Mouse (Mus musculus): ENCODE measurements around the gene Myom1. TPM values are rescaled to one million over a fixed set of nuclear protein-coding genes. Genes with fewer than 3 reads are reported as not detected.

Myom1 gene
- total RNA-seq, 2 experiments from 2014 or later, result 917 to 927 TPM

DNA sequence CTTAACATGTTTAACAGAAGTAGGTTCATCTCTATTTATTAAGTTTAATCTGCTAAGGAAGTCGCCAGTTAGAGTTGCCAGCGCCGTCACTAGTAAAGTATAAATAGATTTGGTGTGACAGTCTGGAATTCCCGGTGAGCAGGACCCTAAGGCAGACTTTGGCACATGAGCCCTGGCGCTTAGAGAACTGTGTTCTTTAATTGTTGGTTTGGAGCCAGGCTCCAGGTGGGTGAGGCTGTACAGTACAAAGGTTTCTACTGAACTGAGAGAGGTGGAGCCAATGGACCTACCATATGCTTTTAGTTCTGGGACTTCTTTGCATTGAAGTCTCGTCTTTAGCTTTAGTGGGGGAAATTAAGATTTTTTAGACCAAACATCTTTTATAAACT is 94.8 kb downstream of the Myom1 start:
- DNase-seq (ENCODE audit: low spot score in 2 of 2), result no peak

DNA sequence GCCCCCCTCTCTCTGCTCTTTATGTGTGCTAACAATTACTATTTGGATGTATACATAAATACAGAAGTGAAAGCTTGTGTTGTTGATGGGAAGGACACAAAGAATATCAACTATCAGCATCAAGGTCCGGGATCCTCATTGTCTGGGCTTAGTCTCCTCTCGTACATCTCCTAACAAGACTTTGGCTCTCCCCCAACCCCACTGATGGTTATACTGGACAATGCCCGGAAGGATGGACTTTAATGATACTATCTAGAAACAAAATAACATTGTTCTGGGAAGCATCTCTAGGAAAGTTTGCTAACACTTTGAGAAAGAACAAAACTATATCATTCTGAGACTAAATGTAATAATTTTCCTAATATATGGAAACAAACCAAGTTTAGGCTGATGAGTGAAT is 96.2 kb downstream of the Myom1 start:
- no peak for DNase-seq (ENCODE audit: low spot score in 2 of 2)

DNA sequence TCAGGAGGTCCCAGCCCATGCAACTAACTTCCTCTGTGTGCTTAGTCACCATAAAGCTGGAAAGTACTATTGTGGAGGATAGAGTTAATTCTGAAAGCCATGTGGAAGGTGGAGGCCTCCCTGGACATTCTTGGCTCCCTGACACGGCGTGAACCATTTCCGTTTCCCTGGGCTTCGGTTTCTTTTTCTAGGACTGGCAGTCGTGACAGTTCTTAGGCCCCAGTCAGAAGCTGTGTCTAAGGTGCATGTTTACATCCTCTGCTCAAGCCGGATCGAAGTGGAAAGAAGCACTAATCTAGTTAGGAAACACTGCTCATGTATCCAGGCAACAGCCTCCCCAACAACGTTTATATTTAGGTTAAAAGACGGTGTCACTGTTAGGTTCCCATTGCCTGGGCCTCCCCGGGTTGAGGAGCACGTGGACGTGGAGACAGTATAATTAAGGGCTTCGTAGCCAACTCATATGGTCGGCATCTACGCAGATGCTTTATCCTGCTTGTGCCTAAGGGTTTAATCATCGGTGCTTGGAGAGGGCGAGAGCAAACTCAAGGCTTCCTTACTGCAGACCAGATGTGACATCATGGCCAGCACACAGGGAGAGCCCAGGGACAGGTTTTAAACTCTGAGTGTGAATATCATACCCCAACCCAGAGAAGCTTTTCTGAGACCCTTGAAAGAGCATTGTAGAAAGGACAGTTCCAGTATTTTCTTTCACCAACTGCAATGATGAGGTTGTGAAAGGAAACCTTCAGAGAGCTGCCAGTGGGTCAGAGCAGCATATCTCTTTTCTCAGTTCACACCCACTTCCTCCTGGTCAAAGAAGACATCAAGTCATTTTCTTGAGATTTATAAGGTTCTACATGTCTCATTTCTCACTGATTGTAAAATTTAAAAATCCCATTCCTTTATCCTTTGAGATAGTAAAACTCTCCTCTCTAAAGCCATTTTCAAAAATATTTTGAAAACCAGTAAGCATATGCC is 100.4 kb downstream of the Myom1 start:
- DNase-seq (ENCODE audit: low spot score in 2 of 2), result no peak

DNA sequence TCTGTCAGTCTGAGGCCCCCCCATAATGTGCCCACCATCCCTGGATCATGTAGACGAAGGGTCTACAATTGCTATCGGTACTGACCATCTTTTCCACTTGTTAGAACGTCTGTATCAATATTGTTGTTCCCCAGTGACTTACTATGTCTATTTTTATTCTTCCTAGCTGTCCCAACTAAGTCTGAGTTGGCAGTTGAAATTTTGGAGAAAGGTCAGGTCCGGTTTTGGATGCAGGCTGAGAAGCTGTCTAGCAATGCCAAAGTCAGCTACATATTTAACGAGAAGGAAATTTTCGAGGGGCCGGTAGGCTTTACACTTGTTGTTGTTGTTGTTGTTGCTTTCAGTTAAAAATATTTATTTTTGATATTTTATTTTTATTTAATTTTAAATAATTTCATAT is 102.9 kb downstream of the Myom1 start:
- no peak for DNase-seq (ENCODE audit: low spot score in 2 of 2)

DNA sequence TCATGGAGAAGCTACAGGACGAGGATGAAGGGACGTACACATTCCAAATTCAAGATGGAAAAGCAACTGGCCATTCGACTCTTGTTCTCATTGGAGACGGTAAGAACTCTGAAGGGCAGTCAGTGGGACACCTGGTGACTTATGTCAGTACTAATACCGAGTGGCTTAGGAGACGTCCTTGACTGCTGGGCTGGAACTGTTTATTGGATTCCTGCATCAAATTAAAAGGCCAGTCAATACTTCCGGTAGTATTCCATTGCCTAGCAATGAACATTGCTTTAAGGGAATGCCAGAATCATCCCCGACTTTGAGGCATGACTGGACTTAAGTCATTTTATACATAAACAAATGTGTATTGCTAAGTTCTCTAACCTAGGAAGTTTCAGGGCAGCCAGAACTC is 103.8 kb downstream of the Myom1 start:
- DNase-seq (ENCODE audit: low spot score in 2 of 2), result no peak

DNA sequence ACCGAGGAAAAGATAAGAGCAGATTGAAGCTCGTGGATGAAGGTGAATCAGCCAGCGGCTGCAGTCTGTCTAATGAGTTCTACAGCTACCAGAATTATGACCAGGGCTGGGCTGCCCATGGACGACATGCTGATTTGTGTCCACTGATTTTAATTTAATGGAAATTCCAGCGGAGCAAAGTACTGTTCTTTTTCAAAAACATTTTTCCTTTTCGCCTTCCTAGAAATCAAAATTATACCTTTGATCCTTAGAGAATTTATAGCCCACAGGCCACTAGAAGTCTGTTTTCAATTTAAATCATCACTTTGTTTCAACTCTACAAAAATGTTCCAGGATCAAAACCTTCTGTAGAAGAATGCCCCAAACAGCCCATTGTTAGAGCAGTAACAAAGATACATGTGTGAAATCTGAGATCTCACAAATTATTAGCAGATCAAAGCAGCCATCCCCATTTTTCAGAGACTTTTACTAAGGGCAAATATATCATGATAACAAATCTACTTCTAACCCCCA is 108.4 kb downstream of the Myom1 start:
- DNase-seq (ENCODE audit: low spot score in 2 of 2), result no peak

DNA sequence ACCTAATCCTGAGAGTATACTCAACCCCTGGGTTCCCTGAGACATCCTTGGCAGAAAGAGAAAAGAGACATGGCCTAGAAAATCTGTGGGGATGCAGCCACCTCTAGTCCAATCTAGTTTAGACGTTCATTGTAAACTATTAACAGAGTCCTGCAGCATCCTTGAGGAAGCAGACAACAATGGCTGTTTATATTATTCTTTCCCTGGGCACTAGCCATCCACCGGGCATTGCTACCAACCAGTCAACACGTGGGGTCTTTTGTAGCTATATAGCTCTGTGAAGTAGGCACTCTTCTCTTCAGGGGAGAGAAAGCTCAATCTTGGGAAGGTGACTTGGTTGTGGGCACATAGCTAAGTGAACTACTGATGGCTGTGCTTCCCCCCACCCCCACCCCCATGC is 110.3 kb downstream of the Myom1 start:
- no peak for DNase-seq (ENCODE audit: low spot score in 2 of 2)

DNA sequence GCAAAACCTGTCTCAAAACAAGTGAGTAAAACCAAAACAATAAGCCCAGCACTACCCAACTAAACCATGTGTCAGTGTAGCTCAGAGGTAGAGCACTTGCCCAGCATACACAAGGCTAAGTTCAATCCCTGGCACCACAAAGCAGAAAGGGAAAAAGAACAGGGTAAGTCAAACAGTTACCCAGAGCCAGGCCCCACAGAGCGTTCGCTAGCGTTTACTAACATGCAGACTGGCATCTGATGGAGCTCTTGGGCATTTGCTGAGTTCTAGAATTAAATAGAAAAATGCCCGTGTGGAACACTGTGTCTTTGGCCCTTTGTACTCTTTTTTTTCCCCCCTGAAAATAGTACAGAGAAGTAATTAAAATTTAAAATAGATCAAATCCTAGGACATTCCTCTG is 111.8 kb downstream of the Myom1 start:
- no peak for DNase-seq (ENCODE audit: low spot score in 2 of 2)

DNA sequence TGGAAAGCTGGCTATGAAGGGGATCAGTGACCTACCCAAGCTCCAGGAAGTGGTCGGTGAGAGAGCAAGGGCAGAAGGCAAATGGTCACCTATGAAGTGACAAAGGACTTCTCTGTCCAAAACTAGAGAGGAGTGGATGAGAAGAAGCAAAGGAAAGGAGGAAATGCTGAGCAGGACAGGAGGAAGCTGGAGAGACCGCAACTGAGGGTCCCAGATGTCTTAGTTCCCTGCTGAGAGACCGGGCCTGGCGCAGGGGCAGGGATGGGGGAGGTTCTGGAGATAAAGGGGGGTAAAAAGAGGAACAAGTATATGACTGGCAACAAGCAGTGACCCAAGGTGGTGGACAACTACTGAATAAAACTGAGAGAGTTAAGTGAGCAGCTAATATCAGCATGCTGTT is 115.5 kb downstream of the Myom1 start:
- DNase-seq (ENCODE audit: low spot score in 2 of 2), result no peak

DNA sequence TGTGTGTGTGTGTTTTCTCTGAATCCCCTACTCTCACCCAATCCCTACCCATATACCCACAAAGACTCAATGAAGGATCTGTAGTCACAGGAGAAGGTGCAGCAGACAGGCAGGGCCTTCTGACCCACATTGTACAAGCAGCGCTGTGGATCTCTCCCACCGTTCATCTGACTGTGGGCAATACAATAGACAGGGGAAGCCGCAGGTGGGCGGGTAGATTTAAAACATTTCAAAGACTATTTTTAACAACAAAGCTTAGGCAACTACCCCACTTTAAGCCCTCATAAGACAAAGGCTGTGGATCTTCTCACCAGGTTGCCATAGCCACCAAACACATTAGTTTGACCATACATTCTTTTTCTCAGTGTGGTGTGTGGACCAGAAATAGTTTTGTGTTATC is 116.2 kb downstream of the Myom1 start:
- DNase-seq (ENCODE audit: low spot score in 2 of 2), result no peak

DNA sequence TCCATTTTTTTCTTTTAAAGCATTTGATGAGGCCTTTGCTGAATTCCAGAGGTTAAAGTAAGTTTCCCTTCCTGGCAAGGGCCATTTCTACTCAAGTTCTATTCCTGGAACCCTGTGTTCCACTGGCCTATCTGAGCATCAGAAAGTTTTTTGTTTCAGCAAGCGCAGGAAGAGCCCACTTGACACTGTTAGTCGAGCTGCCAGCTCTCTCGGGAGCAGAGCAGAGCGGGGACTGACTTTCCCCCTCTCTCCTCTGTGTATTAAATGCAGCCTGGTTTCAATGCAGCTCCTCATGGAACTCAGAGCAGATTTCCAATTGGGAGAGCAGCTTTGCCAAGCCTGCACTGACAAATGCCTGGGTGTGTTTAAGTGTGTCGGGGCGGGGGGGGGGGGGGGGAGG is 118.2 kb downstream of the Myom1 start:
- no peak for DNase-seq (ENCODE audit: low spot score in 2 of 2)

DNA sequence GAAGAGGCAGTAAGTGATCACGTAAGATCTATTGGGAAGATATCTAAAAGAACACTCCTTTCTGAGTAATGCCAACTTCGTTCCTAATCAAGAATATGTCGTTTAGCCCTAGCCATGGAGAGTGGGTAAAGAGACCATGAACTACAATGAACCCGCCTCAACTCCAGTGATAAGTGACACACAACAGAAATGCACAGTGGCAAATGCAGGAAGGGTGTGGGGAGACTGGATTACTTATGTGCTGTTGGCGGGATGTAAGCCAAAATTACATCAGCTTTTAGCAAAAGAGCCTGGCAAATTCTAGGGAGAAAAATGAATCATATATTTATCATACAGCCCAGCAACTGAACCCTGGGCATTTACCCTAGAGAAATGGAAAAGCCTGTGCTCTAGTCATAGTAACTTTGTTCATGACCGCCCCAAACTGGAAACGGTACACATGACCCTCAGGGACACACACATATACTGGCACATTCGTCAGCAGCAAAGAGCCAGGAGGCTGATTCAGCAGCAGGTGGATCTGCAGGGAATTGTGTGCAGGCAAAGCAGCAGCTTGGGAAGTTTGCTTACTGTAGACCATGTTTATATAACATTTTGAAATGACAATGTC is 121.7 kb downstream of the Myom1 start:
- no peak for DNase-seq (ENCODE audit: low spot score in 2 of 2)

DNA sequence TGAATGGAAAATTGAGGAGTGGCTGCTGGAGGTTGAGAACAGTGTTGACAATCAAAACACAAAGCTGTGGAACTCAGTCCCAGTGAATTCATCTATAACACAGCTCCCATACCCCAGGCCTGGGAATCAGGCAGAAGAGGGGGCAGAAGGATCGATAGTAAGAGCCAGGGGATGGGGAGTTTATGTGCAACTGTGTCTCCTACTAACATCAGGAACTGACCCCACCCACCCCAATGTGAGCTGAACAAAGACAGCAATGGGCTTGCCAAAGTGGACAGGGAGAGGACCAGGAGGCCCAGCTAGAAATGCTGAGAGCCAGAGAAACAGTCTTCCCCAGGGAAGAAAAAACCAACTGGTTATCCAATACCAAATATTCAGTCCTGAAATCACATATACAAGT is 122.2 kb downstream of the Myom1 start:
- DNase-seq (ENCODE audit: low spot score in 2 of 2), result no peak

DNA sequence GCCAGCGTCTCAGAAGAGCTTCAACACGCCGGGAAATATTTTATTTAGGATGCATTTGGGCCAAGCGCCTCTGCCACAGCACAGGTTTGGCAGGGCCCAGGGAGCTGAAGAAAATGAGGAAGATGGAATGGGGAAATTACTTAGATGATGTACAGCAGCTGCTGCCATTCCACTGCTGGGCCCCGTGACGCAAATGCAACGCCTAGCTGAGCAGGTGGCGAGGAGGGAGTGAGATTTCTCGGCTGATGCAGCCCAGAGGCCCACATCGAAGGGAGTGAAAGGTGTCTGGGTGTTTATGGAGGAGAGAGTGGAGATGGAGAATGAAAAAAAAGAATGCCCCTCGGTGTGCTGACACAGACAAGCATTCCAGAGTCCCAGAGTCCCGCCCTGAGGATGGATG is 123.1 kb downstream of the Myom1 start:
- no peak for DNase-seq (ENCODE audit: low spot score in 2 of 2)

DNA sequence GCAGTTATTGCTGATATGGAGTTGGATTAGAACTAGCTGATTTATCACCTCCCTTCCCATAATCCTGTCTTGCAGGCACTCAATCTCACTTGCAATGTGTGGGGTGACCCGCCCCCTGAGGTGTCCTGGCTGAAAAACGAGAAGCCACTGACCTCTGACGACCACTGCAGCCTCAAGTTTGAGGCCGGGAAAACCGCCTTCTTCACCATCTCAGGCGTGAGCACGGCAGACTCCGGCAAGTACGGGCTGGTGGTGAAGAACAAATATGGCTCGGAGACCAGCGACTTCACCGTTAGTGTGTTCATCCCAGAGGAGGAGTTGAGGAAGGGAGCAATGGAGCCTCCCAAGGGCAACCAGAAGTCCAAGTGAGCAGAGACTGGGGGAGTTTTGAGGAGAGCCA is 123.6 kb downstream of the Myom1 start:
- DNase-seq (ENCODE audit: low spot score in 2 of 2), result no peak

DNA sequence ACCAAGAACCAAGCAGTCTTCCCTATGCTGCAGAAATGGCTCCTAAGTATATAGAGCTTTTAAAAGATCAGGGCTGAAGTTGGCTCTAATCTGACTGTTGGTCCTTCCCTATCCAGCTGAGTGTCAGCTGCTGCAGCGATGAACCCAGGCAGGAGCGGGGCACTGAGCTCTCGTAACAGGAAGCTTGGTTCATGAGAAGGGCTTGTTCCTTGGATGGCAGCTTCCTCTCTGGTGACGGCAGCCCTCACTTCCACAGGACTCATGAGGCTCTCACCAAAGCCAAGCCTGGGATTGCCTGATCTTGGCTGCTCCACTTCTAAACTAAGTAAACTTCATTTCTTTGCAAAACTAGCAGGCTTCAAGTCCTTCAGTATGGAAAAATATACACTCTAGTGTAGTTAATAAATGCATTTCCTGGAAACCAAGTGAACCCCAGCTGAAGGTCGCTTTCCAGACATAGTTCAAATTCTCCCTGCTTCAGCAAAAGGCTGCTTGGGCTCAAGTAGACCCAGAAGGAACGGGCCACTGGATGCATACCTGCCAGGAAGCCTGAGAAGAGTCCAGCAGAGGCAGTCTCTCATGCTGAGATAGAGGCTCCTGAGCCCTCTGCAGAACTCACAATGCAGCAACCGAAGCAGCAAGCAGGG is 125.2 kb downstream of the Myom1 start:
- DNase-seq (ENCODE audit: low spot score in 2 of 2), result no peak

DNA sequence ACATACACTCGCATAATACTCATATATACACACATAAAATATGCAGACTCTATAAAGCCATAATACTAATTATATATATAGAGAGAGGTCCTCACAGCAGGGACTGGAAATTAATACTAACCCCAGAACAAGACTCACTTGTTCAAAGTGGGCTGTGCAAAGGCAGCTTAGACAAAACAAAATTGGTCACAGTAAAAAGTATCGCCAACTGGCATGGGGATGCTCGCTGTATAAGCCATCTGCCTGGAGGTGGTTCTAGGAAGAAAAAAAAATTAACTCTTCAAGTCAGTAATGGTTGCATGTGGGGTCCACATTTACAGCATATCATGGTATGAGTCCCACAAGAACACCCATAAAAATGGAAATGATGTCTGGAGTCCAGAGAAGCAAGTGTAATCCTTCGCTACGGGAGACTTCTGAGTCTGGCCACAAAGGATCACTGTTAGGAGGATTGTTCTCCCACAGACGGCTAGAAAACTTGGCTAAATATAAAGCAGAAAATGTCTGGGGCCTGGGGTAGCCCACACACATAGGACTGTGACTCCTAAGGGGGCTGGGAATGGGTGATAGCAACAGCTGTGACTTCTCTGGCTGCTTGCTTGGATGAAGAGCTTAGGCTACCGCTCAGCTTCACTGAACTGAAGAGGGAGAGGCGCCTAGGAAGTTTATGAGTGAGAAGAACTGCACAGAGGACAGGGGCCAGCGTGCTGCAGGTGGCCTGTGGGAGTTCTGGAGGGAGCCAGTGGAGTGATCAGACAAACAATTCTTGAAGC is 127.2 kb downstream of the Myom1 start:
- no peak for DNase-seq (ENCODE audit: low spot score in 2 of 2)

DNA sequence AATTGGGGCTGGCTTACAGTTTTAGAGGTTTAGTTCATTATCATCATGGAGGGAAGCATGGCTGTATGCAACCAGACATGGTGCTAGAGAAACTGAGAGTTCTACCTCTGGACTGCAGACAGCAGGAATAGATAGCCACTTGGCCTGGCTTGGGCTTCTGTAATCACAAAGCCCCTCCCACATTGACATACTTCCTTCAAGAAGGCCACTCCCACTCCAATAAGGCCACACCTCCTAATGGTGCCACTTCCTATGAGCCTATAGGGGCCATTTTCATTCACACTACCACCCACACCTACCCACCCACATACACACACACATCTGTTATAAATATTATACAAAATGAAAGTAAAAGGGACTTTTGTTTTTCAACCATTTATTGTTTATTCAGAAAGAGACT is 129.8 kb downstream of the Myom1 start:
- DNase-seq (ENCODE audit: low spot score in 2 of 2), result no peak

DNA sequence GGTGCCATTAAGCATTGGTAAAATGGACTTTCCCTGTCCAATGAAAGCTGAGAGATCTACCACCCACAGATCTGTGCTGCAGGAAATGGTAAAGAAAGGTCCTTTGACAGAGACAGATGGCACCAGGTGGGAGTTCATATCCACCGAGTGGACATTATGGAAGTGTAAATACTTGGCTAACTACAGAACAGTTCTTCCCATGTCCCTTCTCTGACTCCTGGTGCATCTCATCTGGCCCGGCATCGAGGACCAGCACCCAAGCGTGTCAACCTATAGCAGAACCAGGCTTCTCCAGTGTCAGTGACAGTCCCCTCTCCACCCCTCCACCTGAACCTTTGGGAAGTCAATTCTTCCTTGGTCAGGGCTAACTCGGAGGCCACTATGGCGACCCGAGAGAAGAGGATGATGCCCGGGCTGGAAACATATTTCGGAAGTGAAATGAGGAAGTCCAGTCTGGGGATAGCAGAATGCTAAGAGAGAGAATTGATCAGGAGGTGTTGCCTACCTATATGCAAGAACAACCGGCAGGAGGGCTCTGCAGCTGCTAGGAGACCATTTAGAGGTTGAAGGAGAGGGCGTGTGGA is 130.5 kb downstream of the Myom1 start:
- DNase-seq (ENCODE audit: low spot score in 2 of 2), result no peak

DNA sequence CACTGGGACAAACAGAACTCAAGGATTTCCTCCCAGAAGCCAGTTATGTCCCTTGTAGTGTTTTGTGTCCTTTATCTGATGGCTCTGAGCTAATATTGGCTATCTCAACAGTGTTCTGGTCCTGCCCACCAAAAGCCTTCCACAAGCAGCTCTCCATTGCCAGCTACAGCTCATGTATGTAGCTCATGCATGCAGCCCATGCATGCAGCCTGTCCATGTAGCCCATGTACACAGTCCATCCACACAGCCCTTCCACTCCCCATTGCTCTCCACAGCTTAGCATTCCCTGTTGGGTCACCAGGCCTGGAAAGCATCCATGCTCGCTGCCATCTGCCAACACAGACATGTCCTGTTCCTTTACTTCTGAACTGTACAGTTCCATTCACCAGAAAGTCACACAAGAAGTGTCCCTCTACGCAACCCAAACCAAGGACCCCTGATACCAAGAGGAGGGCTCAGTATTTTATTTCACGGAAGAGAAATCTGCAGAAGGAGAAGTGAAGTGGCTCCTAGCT is 132.1 kb downstream of the Myom1 start:
- no peak for DNase-seq (ENCODE audit: low spot score in 2 of 2)

DNA sequence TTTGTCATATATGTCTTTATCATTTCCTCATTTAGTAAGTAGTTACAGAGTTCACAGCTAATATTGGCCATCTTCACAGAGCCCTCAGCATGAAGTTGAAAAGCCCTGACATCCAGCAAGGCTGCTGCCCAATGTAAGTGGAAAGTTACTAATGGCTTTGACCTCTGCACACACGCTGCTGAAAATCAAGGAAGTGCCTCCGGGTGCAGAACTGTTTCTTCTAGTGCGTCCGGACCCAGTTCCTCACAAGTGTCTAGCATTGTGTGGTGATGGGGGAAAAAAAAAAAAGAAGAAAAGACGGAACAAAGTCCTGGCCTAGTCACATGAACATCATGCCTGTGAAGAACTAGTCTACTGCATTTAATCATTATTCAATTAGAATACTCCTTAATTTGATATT is 132.7 kb downstream of the Myom1 start:
- DNase-seq (ENCODE audit: low spot score in 2 of 2), result no peak
